Mouse (Mus musculus): ENCODE measurements around the gene Olfr805.

Gene Olfr805

DNA sequence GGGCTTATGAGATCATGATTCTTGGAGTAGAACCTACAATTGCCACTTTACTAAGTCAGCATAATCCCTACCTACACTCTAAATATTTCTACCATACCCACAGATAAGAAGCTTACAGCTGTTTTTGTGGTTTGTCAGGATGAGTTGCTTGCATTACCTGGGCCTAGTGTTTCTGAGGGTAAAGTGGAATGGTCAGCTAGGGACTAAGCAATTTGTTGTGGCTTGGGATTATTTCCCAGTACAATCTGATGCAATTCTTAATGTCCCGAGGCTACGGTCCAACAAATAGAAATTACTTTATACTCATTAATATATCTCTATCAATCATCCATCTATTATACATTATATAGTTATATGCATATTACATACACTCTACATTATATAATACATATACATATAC lies at the start of gene Olfr805:
Gene Olfr805 (minus strand): TSS at position 101 of the 400 bp plus-strand sequence.
- DNase-seq (ENCODE audit: low read depth, low spot score), result no peak

GRCm38 (mm10) chr10:129778123-129778522 lies 48.9 kb upstream of the Olfr805 start:
- DNase-seq (ENCODE audit: low read depth, low spot score), result no peak

DNA sequence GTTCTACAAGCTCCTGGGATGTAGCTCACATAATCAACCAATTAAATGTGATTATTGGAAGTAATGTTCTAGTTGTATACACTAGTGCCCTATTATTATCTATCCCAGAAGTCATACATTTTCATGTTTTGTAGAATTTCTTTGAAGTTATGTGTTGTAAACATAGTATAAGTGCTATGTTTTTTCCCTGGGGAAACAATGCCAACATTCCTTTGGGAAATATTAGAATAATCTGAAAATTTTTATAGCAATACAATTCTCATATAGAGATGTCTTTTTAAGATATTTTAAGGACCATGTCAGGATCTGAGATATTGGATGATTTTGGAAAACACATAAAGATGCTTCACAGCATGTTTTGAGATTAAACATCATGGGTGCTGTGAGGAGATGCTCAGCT lies 45.2 kb upstream of the Olfr805 start, which contains the start of gene Olfr809:
Gene Olfr809 (plus strand): TSS at position 301 of the 400 bp plus-strand sequence.
- DNase-seq (ENCODE audit: low read depth, low spot score), result no peak

DNA sequence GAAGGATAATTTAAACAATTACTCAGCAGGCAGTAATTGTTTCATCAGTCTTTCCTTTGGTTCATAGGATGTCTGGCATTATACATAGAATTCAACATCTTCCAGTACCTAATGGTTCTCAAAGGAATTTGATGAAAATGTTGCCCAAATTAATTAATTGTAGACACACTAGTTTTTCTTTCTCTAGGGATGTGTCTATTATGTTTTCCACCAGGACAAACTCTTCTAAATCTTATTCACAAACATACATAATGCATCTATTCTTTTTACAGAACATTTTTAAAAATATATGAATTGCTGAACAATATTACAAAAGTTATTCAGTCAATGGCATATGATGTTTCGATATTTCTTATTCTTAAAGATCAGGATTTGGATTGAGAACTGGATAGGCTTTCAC lies 36.0 kb upstream of the Olfr805 start, which contains the start of gene Olfr808:
Gene Olfr808 (plus strand): TSS at position 301 of the 400 bp plus-strand sequence.
- DNase-seq (ENCODE audit: low read depth, low spot score), result no peak

DNA sequence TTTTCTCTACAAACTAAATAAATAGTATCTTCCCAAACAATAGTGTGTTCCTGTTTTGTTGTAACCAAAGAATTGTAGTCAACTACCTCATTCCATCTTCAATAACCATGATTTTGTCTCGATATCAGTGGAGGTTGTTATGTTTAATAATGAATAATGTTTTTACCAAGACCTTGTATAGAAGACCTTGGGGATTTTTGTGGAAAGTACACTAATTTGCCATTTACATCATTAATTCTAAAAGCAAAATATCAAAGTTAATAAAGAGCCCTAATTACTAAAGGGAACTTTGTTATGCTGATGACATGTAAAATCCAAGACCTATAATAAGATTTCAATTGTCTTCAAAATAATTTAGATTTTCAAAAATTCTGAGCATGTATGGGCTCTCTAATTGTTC lies 28.5 kb upstream of the Olfr805 start, which contains the start of gene Olfr807:
Gene Olfr807 (minus strand): TSS at position 101 of the 400 bp plus-strand sequence.
- DNase-seq (ENCODE audit: low read depth, low spot score), result no peak

- no peak for DNase-seq (ENCODE audit: low read depth, low spot score)
Observed at GRCm38 (mm10) chr10:129741821-129742220, 12.6 kb upstream of the Olfr805 start, which contains the start of gene Olfr806. Gene Olfr806, minus strand, starts transcription at chr10:129741921.

DNA sequence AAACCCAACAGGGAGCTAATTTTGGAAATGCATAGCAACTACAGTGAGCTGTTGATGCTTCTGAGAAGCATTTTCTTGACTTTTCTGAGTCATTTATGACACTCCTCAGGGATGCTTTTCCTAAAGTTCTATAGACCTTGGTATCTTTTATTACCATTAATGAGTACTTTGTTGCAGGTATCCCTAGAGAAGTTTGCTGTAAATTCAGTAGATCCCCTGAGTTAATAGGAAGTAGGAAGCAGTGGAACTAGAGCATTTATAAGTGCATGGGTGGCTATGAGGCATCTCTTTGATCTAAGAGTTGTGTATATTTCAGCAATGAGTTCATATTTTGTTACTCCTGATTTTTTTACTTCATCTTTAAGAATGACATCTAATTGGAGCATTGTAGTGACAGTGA lies 26.3 kb downstream of the Olfr805 start, which contains the start of gene Olfr804:
Gene Olfr804 (plus strand): TSS at position 301 of the 400 bp plus-strand sequence.
- no peak for DNase-seq (ENCODE audit: low read depth, low spot score)

DNA sequence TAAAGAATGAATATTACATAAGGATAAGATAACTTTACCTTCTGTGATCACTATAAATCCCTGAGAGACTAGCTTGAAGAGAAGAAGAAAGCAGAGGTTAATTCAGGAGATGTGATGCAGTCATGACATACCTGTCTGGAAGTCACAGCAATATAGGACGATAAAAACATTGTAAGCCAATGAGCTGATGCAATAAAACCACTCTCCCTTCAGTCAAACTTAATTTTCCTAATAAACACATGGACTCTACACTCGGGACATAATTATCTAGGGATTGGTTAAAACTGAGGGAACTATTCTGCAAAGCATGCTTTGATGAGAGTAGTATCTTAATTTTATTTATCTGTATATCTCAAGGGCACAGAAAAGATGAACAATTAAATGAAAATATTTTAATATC lies 35.0 kb downstream of the Olfr805 start, which contains the start of gene Olfr803:
Gene Olfr803 (minus strand): TSS at position 101 of the 400 bp plus-strand sequence.
- DNase-seq (ENCODE audit: low read depth, low spot score), result no peak

DNA sequence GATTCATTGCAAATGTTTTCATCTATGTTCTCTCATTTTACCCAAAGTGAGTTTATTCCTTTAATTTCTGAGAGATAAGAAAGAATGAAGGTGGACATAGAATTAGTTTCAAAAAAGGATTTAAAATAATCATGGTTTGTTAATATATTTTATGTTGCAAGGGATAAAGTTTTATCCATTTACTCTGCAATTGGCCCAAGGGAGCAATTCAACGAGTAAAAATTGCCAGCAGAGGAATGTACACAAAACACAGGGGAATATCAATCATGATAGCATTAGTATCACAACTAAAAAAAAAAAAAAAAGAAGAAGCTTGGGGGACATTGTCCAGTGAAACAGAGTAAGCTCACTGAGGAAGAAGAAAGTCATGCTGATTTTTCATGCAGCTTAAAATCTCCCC lies 41.1 kb downstream of the Olfr805 start, which contains the start of gene Olfr802:
Gene Olfr802 (minus strand): TSS at position 101 of the 400 bp plus-strand sequence.
- DNase-seq (ENCODE audit: low read depth, low spot score), result no peak

DNA sequence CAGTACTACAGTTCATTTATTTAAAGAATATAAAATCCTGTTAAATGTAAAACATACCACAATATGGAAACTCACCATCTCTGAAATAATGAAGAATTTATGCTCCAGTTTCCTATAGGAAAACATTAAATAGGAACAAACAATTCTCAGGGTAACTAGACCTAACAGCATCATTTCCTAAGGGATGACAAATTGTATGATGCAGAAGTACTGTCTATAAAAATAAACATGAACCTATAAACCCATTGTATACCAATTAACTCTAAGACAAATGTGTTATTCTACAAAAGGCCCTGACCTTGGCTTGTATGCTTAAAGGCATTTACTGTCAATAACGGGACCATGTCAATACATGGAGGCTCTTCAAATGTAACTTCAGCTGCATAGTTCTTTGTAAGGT lies 55.4 kb downstream of the Olfr805 start, which contains the start of gene Olfr801:
Gene Olfr801 (minus strand): TSS at position 101 of the 400 bp plus-strand sequence.
- DNase-seq (ENCODE audit: low read depth, low spot score), result no peak

All from CD4-positive helper T cell, adult 2 months (primary cell).